ENCODE assay signal across 24 mouse cellular contexts in the genomic region with DNA sequence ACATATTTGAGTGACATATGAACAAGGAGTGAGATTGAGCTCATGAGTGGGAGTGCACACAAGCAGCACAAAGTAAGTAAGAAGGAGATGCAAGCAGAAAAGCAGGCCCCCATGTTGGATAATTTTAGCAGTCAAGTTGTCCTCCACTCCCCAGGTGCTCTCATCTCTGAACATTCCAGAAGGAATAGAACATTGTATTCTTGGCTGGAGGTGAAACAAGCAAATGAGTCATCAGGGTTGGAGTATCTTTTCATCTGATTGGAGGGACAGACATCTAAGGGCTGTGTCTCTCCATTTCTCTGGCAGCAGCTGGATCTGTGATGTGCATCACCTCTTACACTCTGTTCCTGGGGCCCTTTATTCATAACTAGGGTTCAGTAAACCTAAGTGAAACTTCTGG.
A peak's percentile ranks its signal among the peaks of the same experiment; 100 is the strongest.
DNase-seq lines count a peak whose midpoint lies in the region; ATAC-seq and TF ChIP-seq lines count a peak whose summit lies in the region.
"Had no signal": no experiment of that assay in that cellular context is flagged by ENCODE, and none has a peak within 500 bp of the region (broad histone marks: within the 10 kb centered on the region; RNA-seq: fewer than 3 reads in every experiment).

No protein-coding gene starts in this region.

- H3K9ac ChIP-seq in kidney, postnatal 0 days (ENCODE audit: low read depth, low read length): no peak overlapping the region
- H3K9ac ChIP-seq in lung, postnatal 0 days (replicated peaks; ENCODE audit: low read depth): no peak overlapping the region
- H3K9ac ChIP-seq: forebrain, embryonic 12.5 days; heart, embryonic 13.5 days; hindbrain, embryonic 12.5 days had no signal

- no peak overlapping the region for H3K4me3 ChIP-seq in kidney, postnatal 0 days (replicated peaks; ENCODE audit: low read depth, low read length)
- H3K4me3 ChIP-seq in lung, postnatal 0 days (ENCODE audit: low read depth, low read length): no peak overlapping the region
- H3K4me3 ChIP-seq: forebrain, embryonic 12.5 days; gastrocnemius, adult 2 months; heart, embryonic 13.5 days; hindbrain, embryonic 12.5 days had no signal

- no peak overlapping the region for H3K27ac ChIP-seq in kidney, postnatal 0 days
- H3K27ac ChIP-seq in lung, postnatal 0 days (ENCODE audit: low read length): no peak overlapping the region
- H3K27ac ChIP-seq: forebrain, embryonic 12.5 days; gastrocnemius, adult 2 months; heart, embryonic 13.5 days; hindbrain, embryonic 12.5 days had no signal

- TF ChIP-seq EP300 in lung, postnatal 0 days (IDR thresholded peaks at IDR 0.05): peak; percentile 21; the same call in 1 of the 2 replicates

- H3K36me3 ChIP-seq in kidney, postnatal 0 days (ENCODE audit: insufficient read depth, low read length): no peaks in the 10 kb centered on the region
- H3K36me3 ChIP-seq in lung, postnatal 0 days (ENCODE audit: insufficient read depth, low read length): no peaks in the 10 kb centered on the region
- H3K36me3 ChIP-seq: forebrain, embryonic 12.5 days; G1E; heart, embryonic 13.5 days; hindbrain, embryonic 12.5 days had no signal

- no peaks in the 10 kb centered on the region for H3K27me3 ChIP-seq in kidney, postnatal 0 days (ENCODE audit: insufficient read depth, low read length)
- H3K27me3 ChIP-seq in lung, postnatal 0 days (replicated peaks; ENCODE audit: insufficient read depth, low read length): no peaks in the 10 kb centered on the region
- H3K27me3 ChIP-seq: forebrain, embryonic 12.5 days; heart, embryonic 13.5 days; hindbrain, embryonic 12.5 days had no signal

- DNase-seq in kidney, postnatal 0 days (ENCODE audit: low spot score): no peak
- no peak for DNase-seq in kidney, postnatal 36 days
- no peak for DNase-seq in lung, postnatal 0 days (ENCODE audit: low spot score)
- no peak for DNase-seq in lung, postnatal 36 days
- DNase-seq in brain, adult 2 months (ENCODE audit: low read depth, low spot score): peak; percentile 61
- no peak for DNase-seq in embryo, embryonic 11 days
- DNase-seq in right cerebral cortex, postnatal 14 days: no peak
- DNase-seq: adrenal gland, postnatal 14 days; B cell, adult 2 months; cerebellum, adult 18-20 months; cerebellum, adult 9-11 months; cerebellum, postnatal 36 days; gastrocnemius, adult 2 months; gastrocnemius, postnatal 25 days; heart, postnatal 4 days had no signal

- no peak for TF ChIP-seq CTCF in kidney, postnatal 0 days (IDR thresholded peaks at IDR 0.05; ENCODE audit: low read depth)
- TF ChIP-seq CTCF in lung, postnatal 0 days (IDR thresholded peaks at IDR 0.05): no peak

- no peak overlapping the region for H3K4me2 ChIP-seq in kidney, postnatal 0 days (ENCODE audit: low read length)
- H3K4me2 ChIP-seq in lung, postnatal 0 days (replicated peaks; ENCODE audit: low read depth, low read length): no peak overlapping the region
- H3K4me2 ChIP-seq: forebrain, embryonic 12.5 days; heart, embryonic 13.5 days; hindbrain, embryonic 12.5 days had no signal

- H3K9me3 ChIP-seq in kidney, postnatal 0 days (replicated peaks; ENCODE audit: low read length): no peaks in the 10 kb centered on the region
- no peaks in the 10 kb centered on the region for H3K9me3 ChIP-seq in lung, postnatal 0 days (ENCODE audit: low read length)
- H3K9me3 ChIP-seq: forebrain, embryonic 12.5 days; heart, embryonic 13.5 days; hindbrain, embryonic 12.5 days had no signal

- ATAC-seq in kidney, postnatal 0 days (replicated peaks; ENCODE audit: low FRiP score, low read depth): peak; percentile 54; the same call in 1 of the 2 replicates
- ATAC-seq in lung, postnatal 0 days: no peak
- ATAC-seq: activated CD4-positive, CD25-positive, alpha-beta regulatory T cell, adult 4 months; CD4-positive, CD25-positive, alpha-beta regulatory T cell, adult 4 months; forebrain, embryonic 16.5 days; hindbrain, embryonic 16.5 days; inflammation-experienced regulatory T-cells, adult 6 months had no signal

- H3K4me1 ChIP-seq in kidney, postnatal 0 days (replicated peaks; ENCODE audit: insufficient read depth, low read length): no peaks in the 10 kb centered on the region
- H3K4me1 ChIP-seq in lung, postnatal 0 days (ENCODE audit: insufficient read depth, low read depth, low read length): no peaks in the 10 kb centered on the region
- H3K4me1 ChIP-seq: forebrain, embryonic 12.5 days; hindbrain, embryonic 12.5 days had no signal
